Mouse (Mus musculus) cortical plate, adult 2 months (tissue): ENCODE data around the gene Tor1aip1.

Experiments
- CTCF ChIP-seq: fragments of 200-500 bp; IDR thresholded peaks from 2 replicates; pipeline ENCODE4 v1.5.1; 2011; ENCODE audit warnings: mild to moderate bottlenecking, control low read depth, low read length; ENCODE audit not compliant: insufficient read depth; ENCODE audit errors: extremely low read depth
- POLR2A ChIP-seq: fragments of 200-500 bp; IDR thresholded peaks from 2 replicates; pipeline ENCODE4 v1.6.1; 2011; ENCODE audit warnings: mild to moderate bottlenecking, low read length, control low read depth; ENCODE audit not compliant: insufficient read depth; ENCODE audit errors: extremely low read depth

DNA sequence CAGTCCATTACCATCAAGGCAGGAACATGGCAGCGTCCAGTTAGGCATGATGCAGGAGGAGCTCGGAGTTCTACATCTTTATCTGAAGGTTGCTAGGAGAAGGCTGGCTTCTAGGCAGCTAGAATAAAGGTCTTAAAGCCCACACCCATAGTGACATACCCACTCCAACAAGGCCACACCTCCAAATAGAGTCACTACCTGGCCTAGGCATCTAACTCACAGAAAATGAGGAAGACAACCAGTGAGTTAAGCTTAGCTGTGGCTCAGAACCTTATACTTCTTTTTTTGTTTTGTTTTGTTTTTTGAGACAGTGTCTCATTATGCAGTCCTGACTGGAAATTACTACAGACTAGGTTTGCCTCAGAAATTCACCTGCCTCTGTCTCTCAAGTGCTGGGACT is 48.7 kb downstream of the Tor1aip1 start:
- TF ChIP-seq POLR2A (no peak), CTCF (no peak)
